Mouse (Mus musculus) small intestine, adult 2 months (tissue): Measurements from ENCODE around the gene Prkag1. TPM values are rescaled to one million over a fixed set of nuclear protein-coding genes. Genes with fewer than 3 reads are reported as not detected.

Experiments used
- H3K27ac ChIP-seq: fragments of 200-500 bp; 2 replicates; pipeline ENCODE4 v1.5.1; 2012; ENCODE audit warnings: low read depth, low read length, control low read depth, inconsistent platforms; ENCODE audit not compliant: insufficient read depth
- H3K27me3 ChIP-seq: fragments of 200-500 bp; 2 replicates; pipeline ENCODE4 v1.6.1; 2012; ENCODE audit warnings: mild to moderate bottlenecking, moderate library complexity, low read length, inconsistent platforms; ENCODE audit not compliant: control insufficient read depth, insufficient read depth
- H3K36me3 ChIP-seq: fragments of 200-500 bp; 2 replicates; pipeline ENCODE4 v1.6.1; 2012; ENCODE audit warnings: mild to moderate bottlenecking, low read length, control low read depth, inconsistent platforms; ENCODE audit not compliant: control insufficient read depth, insufficient read depth
- H3K4me1 ChIP-seq: fragments of 200-500 bp; 2 replicates; pipeline ENCODE4 v1.6.1; 2012; ENCODE audit warnings: low read length, inconsistent platforms, mixed read lengths; ENCODE audit not compliant: control insufficient read depth, insufficient read depth, insufficient read length
- H3K4me3 ChIP-seq: fragments of 200-500 bp; 2 replicates; pipeline ENCODE4 v1.5.1; 2012; ENCODE audit warnings: low read depth, mild to moderate bottlenecking, control low read depth, inconsistent platforms, low read length, moderate library complexity
- CTCF ChIP-seq: fragments of 200-500 bp; IDR thresholded peaks from 2 replicates; pipeline ENCODE4 v1.5.1; 2012; ENCODE audit warnings: low read depth, mild to moderate bottlenecking, control low read depth, inconsistent platforms, low read length, moderate library complexity, mixed read lengths; ENCODE audit not compliant: insufficient replicate concordance, insufficient read length; ENCODE audit errors: extremely low read depth
- POLR2A ChIP-seq: fragments of 200-500 bp; IDR thresholded peaks from 2 replicates; pipeline ENCODE4 v1.6.1; 2012; ENCODE audit warnings: low read depth, mild to moderate bottlenecking, control low read depth, inconsistent platforms, low read length, moderate library complexity
- WGBS: fragments of 180-500 bp; shearing (Covaris S2); methylation state at CpG from one replicate; pipeline ENCODE4 v1.1.7; 2018; 5-methylcytosine and 5-hydroxymethylcytosine counted together
- polyA plus RNA-seq: library from polyadenylated mRNA; depleted of rRNA; stranded (reverse); fragments of >200 nt; gene quantifications from 2 replicates; pipeline ENCODE4 v1.2.3, GENCODE M21; 2012

The Prkag1 gene
- polyA plus RNA-seq, 1 experiment: 65.7 TPM

DNA sequence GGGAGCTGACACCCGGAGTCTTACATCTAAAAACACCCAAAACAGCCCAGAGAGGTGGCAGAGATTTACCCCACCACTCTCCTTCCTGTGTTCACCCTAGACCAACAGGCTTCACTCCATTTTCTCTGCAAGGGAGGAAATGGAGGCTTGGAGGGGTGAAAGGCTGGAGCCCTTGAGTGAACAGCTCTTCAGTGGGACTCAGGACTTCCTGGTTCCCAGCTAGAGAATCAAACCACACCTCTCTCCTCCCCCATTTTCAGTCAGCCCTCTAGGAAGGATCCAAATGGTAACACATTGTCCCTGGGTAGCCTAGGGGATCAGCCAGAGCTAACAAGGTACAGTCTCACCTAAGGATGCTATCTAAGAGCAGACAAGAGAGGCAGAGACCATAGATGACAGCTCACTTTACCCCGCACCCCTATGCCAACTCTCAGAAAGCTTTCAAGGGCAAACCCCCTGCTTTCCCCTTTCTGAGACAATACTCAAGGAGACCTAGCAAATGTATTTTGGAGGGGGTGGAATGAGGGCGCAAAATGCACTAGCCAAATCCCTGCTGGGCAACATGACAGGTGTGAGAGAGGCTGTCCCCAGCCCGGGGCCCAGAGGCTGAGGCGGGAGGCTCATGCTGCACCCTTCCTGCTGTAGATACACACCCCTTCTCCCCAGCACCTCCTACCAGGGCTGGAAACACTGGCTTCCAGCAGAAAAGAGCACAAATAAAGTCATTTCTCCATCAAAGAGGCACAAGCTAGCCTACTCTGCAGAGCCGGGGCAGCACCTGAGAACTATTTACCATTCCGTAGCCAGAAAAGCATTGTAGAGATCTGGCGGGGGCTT is 38.2 kb upstream of the Prkag1 start:
- no peaks in the 10 kb centered on the region for H3K27me3 ChIP-seq
- WGBS: 3% methylated on average over 8 of the region's 8 CpGs
- H3K4me1 ChIP-seq: peaks cover 11% of the 10 kb centered on the region
- peak overlapping the region; percentile 98 for H3K4me3 ChIP-seq
- TF ChIP-seq POLR2A (no peak), CTCF (no peak)
- peaks cover 22% of the 10 kb centered on the region for H3K36me3 ChIP-seq
- 0 out of 2 replicates have a peak overlapping the region, but pooled peaks have one; percentile 3 for H3K27ac ChIP-seq

DNA sequence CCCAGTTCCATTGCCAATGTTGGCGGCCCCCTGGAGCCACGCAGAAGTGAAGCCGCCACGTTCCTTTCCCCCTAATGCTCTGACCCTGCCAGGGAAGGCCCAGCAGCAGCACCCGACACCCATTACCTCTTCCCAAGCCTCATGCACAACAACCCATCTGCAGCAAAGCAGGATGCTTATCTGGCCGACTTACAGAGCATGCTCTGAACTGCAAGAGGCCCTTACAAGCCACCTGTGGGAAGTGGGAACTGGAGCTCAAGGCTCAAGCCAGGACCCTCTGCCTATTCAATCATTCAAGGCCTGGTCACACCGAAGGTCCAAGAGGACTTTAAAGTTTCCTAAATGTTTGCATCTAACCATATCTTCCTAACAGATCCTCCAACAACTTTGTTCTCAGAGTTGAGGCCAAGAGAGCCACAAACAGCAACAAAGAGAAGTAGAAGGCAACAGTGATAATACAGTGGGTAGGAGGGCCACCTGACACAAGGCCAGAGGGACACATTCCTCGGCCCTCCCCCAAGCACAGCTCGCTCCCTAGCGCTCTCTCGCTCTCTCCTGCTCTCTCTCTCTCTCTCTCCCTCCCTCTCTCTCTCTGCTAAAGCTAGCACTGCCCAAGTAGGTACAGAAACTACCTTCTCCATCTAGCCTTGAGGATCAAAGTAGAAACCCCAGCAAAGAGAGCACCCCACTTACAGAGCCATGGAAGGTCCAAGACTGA is 37.2 kb upstream of the Prkag1 start:
- H3K4me3 ChIP-seq: peak overlapping the region; percentile 98
- peaks cover 33% of the 10 kb centered on the region for H3K36me3 ChIP-seq
- no peak overlapping the region; the same call in 1 of the 2 replicates for H3K27ac ChIP-seq
- peaks cover 11% of the 10 kb centered on the region for H3K4me1 ChIP-seq
- TF ChIP-seq POLR2A (no peak), CTCF (no peak)
- no peaks in the 10 kb centered on the region for H3K27me3 ChIP-seq
- 33% methylated on average over 11 of the region's 11 CpGs for WGBS

DNA sequence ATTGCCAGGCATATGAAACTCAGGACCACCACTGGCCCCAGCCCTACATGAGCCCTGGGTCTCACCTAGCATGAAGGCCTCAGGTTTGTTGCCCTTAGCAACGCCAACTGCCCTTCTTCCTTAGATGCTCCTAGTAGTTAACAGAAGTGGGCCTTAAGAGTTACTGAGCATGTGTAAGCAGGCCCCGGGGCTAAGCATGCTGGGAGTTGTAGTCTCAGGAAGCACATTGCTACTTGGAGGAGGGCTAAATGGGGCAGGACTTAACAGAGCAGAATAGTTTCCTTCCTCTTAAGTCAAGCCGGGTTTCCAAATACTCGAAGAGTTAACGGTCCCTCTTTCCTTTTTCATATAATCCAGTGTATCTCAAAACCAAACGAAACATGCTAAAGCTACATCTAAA is 36.0 kb upstream of the Prkag1 start:
- peaks cover 45% of the 10 kb centered on the region for H3K36me3 ChIP-seq
- peaks cover 11% of the 10 kb centered on the region for H3K4me1 ChIP-seq
- TF ChIP-seq POLR2A: no peak
- TF ChIP-seq CTCF: no peak
- H3K27ac ChIP-seq: no peak overlapping the region
- no peak overlapping the region for H3K4me3 ChIP-seq
- 30% methylated on average over 6 of the region's 6 CpGs for WGBS
- H3K27me3 ChIP-seq: no peaks in the 10 kb centered on the region

DNA sequence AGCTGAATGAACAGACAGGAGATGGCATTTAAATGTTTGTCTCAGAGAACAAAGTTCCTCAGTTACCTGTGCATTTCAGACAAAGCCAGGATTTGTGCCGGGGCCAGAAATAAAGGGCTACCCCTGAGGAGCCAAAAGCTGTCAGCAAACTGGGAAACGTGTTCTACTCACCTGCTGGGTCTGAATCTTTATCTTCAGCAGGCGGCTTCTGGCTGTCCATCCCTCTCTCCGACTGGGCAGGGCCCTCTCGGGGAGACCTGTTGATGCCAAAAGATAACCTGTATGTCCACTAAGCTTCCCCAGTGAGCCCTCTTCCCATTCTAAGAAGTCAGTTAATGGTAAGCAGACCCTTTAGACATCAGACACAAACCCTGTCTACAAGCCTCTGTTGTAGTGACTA is 35.2 kb upstream of the Prkag1 start:
- TF ChIP-seq CTCF (no peak), POLR2A (no peak)
- H3K27ac ChIP-seq: no peak overlapping the region
- H3K4me1 ChIP-seq: peaks cover 11% of the 10 kb centered on the region
- WGBS: 82% methylated on average over 5 of the region's 5 CpGs
- no peaks in the 10 kb centered on the region for H3K27me3 ChIP-seq
- peaks cover 53% of the 10 kb centered on the region for H3K36me3 ChIP-seq
- H3K4me3 ChIP-seq: no peak overlapping the region

DNA sequence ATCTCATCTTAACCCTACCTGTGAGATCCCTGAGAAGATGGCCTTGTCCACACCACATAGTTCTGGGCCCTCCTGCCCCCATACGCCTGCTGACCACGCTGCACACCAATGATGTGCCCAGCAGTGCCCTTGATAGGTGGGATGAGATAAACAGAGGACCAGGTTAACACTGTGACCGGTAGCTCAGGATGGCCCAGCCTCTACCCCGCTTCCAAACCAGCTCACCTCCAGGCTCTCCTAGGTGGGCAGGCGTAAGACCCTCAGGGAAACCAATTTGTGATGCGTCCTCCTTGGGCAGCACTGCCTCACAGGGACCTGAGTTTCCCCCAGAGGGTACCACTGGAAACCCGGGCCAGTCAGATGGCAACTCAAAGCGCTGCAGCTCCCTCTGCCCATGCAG is 34.5 kb upstream of the Prkag1 start:
- 98% methylated on average over 8 of the region's 8 CpGs for WGBS
- Histone ChIP-seq H3K27me3 (no peaks in the 10 kb centered on the region), H3K27ac (no peak overlapping the region), H3K4me3 (no peak overlapping the region), H3K36me3 (peaks cover 60% of the 10 kb centered on the region), H3K4me1 (peaks cover 11% of the 10 kb centered on the region)
- TF ChIP-seq POLR2A (no peak), CTCF (no peak)

DNA sequence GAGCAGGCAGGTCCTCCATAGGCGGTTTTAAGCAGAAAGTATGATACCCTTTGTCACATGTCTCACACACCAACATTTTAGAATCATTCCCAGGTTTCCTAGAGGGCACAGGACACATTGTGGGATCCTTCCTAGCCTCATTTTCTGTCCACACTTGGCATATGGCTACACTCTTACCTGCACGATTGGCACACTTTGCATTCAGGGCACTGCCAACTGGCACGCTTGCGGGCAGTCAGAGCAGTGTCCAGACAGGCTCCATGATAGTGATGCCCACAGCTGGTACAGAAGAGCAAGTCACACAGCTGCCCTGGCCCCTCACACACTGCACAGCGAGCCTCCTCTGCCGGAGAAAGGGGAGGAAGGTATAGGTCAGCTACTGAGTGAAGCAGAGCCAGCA is 33.6 kb upstream of the Prkag1 start:
- TF ChIP-seq CTCF (no peak), POLR2A (no peak)
- Histone ChIP-seq H3K27ac (no peak overlapping the region), H3K4me1 (peaks cover 11% of the 10 kb centered on the region), H3K36me3 (peaks cover 68% of the 10 kb centered on the region), H3K4me3 (no peak overlapping the region), H3K27me3 (no peaks in the 10 kb centered on the region)
- WGBS: 96% methylated on average over 6 of the region's 6 CpGs

DNA sequence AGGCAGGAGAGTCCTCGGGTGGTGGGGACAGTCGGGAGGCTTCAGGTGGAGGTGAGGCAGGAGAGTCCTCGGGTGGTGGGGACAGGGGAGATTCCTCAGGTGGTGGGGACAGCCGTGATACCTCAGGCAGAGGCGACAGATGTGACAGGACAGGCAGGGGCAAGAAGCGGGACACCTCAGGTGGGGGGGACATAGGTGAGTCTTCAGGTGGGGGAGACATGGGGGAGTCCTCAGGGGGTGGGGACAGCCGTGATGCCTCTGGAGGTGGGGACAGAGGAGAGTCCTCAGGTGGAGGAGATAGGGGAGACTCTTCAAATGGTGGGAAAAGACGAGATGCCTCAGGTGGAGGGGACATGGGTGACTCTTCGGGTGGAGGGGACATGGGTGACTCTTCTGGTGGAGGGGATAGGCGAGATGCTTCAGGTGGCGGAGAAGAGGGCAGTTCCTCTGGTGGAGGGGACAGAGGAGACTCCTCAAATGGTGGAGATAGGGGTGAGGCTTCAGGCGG is 32.2 kb upstream of the Prkag1 start:
- Histone ChIP-seq H3K27ac (no peak overlapping the region), H3K27me3 (no peaks in the 10 kb centered on the region), H3K36me3 (peaks cover 79% of the 10 kb centered on the region), H3K4me1 (peaks cover 8% of the 10 kb centered on the region; the same call in 1 of the 2 replicates), H3K4me3 (no peak overlapping the region)
- 84% methylated on average over 12 of the region's 12 CpGs for WGBS
- TF ChIP-seq POLR2A: no peak
- no peak for TF ChIP-seq CTCF
